Mouse (Mus musculus) forebrain, embryonic 14.5 days (tissue): Measurements from ENCODE around the gene Pafah1b1. TPM values are rescaled to one million over a fixed set of nuclear protein-coding genes. Genes with fewer than 3 reads are reported as not detected.

Experiments
- ATAC-seq: fragments of 200-750 bp; cut with Nextera tagmentation; 2 replicates; pipeline ENCODE4 v1.8.0; 2017; ENCODE audit warnings: mild to moderate bottlenecking, moderate library complexity
- DNase-seq: peaks from one replicate; pipeline ENCODE4 v3.0.0-alpha.2; 2015; ENCODE audit warnings: low spot score
- H3K27ac ChIP-seq: fragments of 300-500 bp; sonication (generic); 2 replicates; pipeline ENCODE4 v1.5.1; 2014; ENCODE audit warnings: low read depth, mild to moderate bottlenecking, control low read depth, low read length, moderate library complexity
- H3K27me3 ChIP-seq: fragments of 300-500 bp; sonication (generic); replicated peaks from 2 replicates; pipeline ENCODE4 v1.6.1; 2014; ENCODE audit warnings: low read length, control low read depth, mixed read lengths; ENCODE audit not compliant: control insufficient read depth, insufficient read depth
- H3K36me3 ChIP-seq: fragments of 300-500 bp; sonication (generic); 2 replicates; pipeline ENCODE4 v1.6.1; 2014; ENCODE audit warnings: low read length, control low read depth; ENCODE audit not compliant: control insufficient read depth, insufficient read depth
- H3K4me1 ChIP-seq: fragments of 300-500 bp; sonication (generic); 2 replicates; pipeline ENCODE4 v1.6.1; 2014; ENCODE audit warnings: antibody characterized with exemption, low read length, control low read depth; ENCODE audit not compliant: control insufficient read depth, insufficient read depth
- H3K4me2 ChIP-seq: fragments of 300-500 bp; sonication (generic); 2 replicates; pipeline ENCODE4 v1.6.1; 2014; ENCODE audit warnings: mild to moderate bottlenecking, control low read depth, low read length
- H3K4me3 ChIP-seq: fragments of 300-500 bp; sonication (generic); 2 replicates; pipeline ENCODE4 v1.5.1; 2014; ENCODE audit warnings: low read depth, low read length, control low read depth
- H3K9ac ChIP-seq: fragments of 300-500 bp; sonication (generic); 2 replicates; pipeline ENCODE4 v1.6.1; 2014; ENCODE audit warnings: mild to moderate bottlenecking, low read length, control low read depth, moderate library complexity
- H3K9me3 ChIP-seq: fragments of 300-500 bp; sonication (generic); replicated peaks from 2 replicates; pipeline ENCODE4 v1.6.1; 2016; ENCODE audit warnings: low read length, control low read depth, mixed read lengths; ENCODE audit not compliant: control insufficient read depth
- WGBS: fragments of 180-500 bp; shearing (Covaris S2); extraction: QIAGEN DNeasy Blood & Tissue Kit; methylation state at CpG from one replicate; pipeline ENCODE4 v1.1.7; 2014; 5-methylcytosine and 5-hydroxymethylcytosine counted together
- polyA plus RNA-seq: library from polyadenylated mRNA; unstranded; fragments of >200 nt; fragmentation: Nextera tagmentation; extraction: Ambion mirVana; gene quantifications from 2 replicates; pipeline ENCODE4 v1.2.1, GENCODE M21; 2014

Gene Pafah1b1
- polyA plus RNA-seq, 1 experiment from 2014 or later = 88.2 TPM

DNA sequence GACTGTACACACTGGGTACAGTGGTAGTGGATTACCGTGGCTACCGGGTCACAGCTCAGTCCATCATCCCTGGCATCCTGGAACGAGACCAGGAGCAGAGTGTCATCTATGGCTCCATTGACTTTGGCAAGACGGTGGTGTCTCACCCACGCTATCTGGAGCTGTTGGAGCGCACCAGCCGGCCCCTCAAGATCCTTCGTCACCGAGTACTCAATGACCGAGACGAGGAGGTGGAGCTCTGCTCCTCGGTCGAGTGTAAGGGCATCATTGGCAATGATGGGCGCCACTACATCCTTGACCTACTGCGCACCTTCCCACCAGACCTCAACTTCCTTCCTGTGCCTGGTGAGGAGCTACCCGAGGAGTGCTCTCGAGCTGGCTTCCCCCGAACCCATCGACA is 62.8 kb downstream of the Pafah1b1 start:
- Histone ChIP-seq H3K4me3 (no peak overlapping the region), H3K36me3 (peaks cover 96% of the 10 kb centered on the region), H3K9me3 (no peaks in the 10 kb centered on the region), H3K4me1 (no peaks in the 10 kb centered on the region), H3K4me2 (no peak overlapping the region), H3K9ac (no peak overlapping the region), H3K27me3 (no peaks in the 10 kb centered on the region), H3K27ac (no peak overlapping the region)
- no peak for ATAC-seq
- no peak for DNase-seq
- 95% methylated on average over 19 of the region's 19 CpGs for WGBS

DNA sequence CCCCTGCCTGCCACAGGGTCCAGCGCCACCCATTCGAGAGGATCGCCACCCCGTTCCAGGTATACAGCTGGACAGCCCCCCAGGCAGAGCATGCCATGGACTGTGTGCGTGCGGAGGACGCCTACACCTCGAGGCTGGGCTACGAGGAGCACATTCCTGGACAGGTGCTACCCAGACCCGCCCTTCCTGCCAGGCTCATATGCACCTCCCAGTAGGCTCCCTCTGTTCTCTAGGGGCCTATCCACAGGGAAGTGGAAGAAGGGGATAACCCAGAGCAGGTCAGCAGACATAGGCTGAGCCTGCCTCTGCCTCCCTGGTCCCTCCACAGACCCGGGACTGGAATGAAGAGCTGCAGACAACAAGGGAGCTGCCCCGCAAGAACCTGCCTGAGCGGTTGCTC is 64.1 kb downstream of the Pafah1b1 start:
- no peak for DNase-seq
- no peak overlapping the region for H3K4me2 ChIP-seq
- H3K4me3 ChIP-seq = no peak overlapping the region
- H3K9me3 ChIP-seq = no peaks in the 10 kb centered on the region
- WGBS = 93% methylated on average over 13 of the region's 13 CpGs
- ATAC-seq = no peak
- no peak overlapping the region for H3K9ac ChIP-seq
- no peak overlapping the region for H3K27ac ChIP-seq
- peaks cover 85% of the 10 kb centered on the region for H3K36me3 ChIP-seq
- no peaks in the 10 kb centered on the region for H3K27me3 ChIP-seq
- no peaks in the 10 kb centered on the region for H3K4me1 ChIP-seq

DNA sequence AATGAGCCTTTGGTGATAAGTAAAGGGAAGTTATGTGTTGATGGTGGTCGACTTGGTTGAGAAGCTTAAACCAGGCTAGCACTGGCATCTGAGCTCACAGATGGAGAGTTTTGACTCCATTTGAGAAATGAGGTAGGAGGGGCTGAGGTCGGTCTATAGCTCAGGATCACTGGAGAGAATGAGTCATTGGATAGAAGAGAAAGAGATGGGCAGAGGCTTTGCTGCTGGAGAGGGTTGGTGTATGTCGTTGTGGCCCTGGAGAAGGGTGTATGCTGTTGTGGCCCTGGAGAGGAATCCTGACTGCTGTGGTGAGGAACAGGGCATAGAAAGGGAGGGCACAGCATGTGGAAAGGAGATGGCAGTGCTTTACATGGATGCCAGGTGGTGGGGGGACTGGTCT is 68.5 kb downstream of the Pafah1b1 start:
- H3K27ac ChIP-seq = no peak overlapping the region
- no peak overlapping the region for H3K4me2 ChIP-seq
- ATAC-seq = no peak
- H3K4me3 ChIP-seq = no peak overlapping the region
- peaks cover 41% of the 10 kb centered on the region for H3K36me3 ChIP-seq
- no peaks in the 10 kb centered on the region; the same call in 1 of the 2 replicates for H3K4me1 ChIP-seq
- DNase-seq = no peak
- 90% methylated on average over 3 of the region's 3 CpGs for WGBS
- no peaks in the 10 kb centered on the region for H3K27me3 ChIP-seq
- H3K9me3 ChIP-seq = no peaks in the 10 kb centered on the region
- H3K9ac ChIP-seq = no peak overlapping the region

DNA sequence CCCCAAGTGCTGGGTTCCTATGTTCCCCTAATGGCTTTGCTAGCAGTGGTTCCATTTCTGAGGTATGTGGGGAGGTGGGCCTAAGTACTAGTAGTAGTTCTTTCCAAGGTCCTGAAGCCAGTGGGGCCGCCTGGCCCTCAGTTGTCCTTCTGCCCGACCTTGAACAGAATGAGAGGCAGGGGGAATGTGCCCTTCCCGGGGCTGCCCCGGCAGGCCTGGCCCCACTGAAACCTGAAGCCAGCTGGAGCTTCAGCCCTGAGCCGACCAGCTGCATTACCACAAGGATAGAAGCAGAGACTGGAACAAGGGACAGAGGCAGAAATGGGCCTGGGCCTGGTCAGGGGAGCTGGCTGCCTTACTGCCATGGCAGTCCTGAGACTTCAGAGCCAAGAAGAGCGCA is 71.1 kb downstream of the Pafah1b1 start:
- no peak overlapping the region for H3K4me2 ChIP-seq
- 83% methylated on average over 6 of the region's 6 CpGs for WGBS
- H3K9ac ChIP-seq = no peak overlapping the region
- H3K27me3 ChIP-seq = no peaks in the 10 kb centered on the region
- H3K4me3 ChIP-seq = no peak overlapping the region
- peaks cover 15% of the 10 kb centered on the region for H3K36me3 ChIP-seq
- peaks cover 9% of the 10 kb centered on the region; the same call in 1 of the 2 replicates for H3K4me1 ChIP-seq
- DNase-seq (no peak), ATAC-seq (no peak)
- H3K9me3 ChIP-seq = no peaks in the 10 kb centered on the region
- no peak overlapping the region for H3K27ac ChIP-seq

DNA sequence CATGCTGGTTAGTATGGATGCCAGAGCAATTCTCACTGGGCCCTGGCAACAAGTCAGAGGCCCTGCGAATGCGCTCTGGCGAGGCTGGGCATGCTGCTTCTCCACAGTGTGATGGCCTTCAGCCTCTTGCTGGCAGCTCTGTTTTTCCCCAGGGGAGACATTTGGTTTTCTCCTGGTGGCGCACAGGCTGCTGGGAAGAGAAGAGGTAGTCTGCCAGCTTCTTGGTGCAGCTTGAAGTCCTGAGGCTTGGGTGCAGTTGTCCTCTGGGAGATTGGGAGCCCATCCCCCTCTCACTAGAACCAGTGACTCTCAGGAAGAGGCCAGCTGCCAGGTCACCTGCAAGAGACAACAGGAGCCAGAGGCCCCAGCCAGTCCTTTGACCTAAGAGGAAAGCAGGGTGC is 71.7 kb downstream of the Pafah1b1 start:
- WGBS = 84% methylated on average over 4 of the region's 4 CpGs

DNA sequence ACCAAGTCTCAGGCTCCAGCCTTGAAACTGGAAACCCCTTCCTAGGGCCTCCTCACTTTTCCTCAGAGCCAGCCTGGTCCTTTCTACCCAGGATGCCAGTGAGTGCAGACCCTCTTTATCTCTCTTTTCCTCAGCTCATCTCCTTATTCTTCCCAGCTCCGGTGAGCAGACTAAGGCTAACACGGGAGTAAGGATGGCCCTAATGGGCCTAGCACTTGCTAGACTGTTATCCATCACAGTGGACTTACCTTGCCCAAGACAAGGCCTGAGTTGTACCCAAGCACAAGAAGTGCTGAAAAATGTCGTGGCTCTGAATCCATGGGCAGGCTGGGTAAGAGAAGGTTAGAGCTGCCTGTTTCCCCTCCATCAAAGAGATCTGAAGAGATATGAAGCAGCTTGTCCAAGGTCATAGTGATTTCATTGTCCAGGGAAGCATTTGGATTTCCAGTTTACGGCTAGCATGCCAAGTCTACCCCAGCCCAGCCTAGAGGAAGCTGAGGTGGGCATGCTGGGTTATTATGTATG is 73.8 kb downstream of the Pafah1b1 start:
- DNase-seq (no peak), ATAC-seq (no peak)
- no peaks in the 10 kb centered on the region for H3K27me3 ChIP-seq
- H3K4me2 ChIP-seq = peak overlapping the region; percentile 92
- no peak overlapping the region for H3K27ac ChIP-seq
- H3K9me3 ChIP-seq = no peaks in the 10 kb centered on the region
- H3K36me3 ChIP-seq = no peaks in the 10 kb centered on the region
- no peak overlapping the region for H3K9ac ChIP-seq
- H3K4me1 ChIP-seq = peaks cover 9% of the 10 kb centered on the region; the same call in 1 of the 2 replicates
- 65% methylated on average over 4 of the region's 4 CpGs for WGBS
- H3K4me3 ChIP-seq = peak overlapping the region; percentile 97; the same call in 1 of the 2 replicates

More for the DNA sequence above, 71.7 kb downstream of the Pafah1b1 start:
- Histone ChIP-seq H3K27me3 (no peaks in the 10 kb centered on the region), H3K4me3 (no peak overlapping the region), H3K36me3 (peaks cover 10% of the 10 kb centered on the region), H3K27ac (no peak overlapping the region), H3K9me3 (no peaks in the 10 kb centered on the region), H3K9ac (no peak overlapping the region), H3K4me2 (no peak overlapping the region), H3K4me1 (peaks cover 9% of the 10 kb centered on the region; the same call in 1 of the 2 replicates)
- no peak for DNase-seq
- ATAC-seq = no peak

DNA sequence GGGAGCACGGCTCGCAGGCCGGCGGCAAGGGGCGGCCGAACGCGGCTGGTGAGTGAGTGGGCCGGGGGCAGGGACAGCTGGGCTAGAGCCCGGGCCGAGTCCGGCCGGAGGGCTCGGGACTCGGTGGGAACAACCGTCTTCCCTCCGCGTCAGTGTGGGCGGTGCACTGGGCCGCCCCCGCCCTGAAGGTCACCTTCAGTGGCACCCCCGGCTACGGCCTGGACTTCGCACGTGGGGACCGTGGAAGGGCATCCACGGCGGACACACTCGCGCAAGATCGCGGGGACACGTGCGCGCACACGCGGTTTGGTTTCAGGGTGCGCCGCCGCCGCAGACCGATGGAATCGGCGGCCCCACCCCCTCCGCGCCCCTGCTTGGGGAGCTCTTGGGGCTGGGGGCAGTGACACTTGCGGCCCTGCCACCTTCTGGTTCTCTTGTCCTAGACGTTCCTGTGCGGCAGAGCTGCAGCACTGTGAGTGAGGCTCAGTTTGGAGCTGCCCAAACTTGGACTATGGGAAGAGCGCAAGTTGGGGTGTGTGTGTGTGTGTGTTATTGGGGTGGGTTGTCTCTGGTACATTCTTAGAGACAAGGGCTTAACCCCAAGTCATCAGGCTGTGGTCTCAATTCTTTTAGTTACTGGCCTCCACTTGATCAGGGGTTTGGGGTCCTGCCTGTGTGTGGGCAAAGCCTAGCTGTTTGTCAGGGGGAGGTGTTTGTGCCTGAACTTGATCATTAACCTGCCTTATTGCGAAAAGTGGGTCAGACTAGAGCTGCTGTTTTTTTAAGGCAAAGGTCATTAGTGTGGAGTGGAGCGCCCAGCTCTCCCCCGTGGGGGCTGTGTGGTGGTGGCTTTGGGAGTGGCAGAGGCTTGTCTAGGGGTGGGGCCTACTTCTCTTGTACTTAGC is 74.6 kb downstream of the Pafah1b1 start:
- 2% methylated on average over 51 of the region's 53 CpGs for WGBS
- H3K36me3 ChIP-seq = no peaks in the 10 kb centered on the region

DNA sequence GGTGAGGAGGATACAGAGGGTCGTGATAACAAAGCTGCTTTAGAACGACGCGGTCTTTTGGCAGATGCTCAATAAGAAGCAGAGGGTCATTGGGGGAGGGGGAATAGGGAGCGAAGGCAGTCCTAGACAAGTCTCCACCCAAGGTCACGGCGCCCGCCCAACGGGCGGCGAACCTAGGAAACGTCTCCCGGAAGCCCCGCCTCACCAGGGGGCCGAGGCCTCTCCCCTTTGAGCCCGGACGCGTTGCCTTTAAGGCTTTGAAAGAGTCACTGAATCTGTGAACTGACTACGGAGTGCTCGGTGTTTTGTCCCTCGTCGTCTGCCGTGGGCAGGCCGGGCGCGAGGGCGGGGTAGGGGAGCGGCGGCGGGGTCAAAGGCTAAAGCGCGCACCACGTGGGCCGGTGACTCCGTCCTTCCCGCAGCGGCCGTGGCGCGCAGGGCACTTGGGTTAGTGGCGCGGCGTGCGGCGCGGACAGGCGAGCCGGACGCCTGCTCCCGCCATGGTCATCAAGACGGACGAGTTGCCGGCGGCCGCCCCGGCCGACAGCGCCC is 75.3 kb downstream of the Pafah1b1 start, which contains the start of gene Cluh:
Gene Cluh, plus strand, starts transcription at position 401 of the 552 bp plus-strand sequence.
- DNase-seq (peak; percentile 93), ATAC-seq (peak; percentile 90)
- WGBS = under 1% methylated on average over 52 of the region's 58 CpGs
- Histone ChIP-seq H3K4me1 (peaks cover 9% of the 10 kb centered on the region; the same call in 1 of the 2 replicates), H3K9ac (peak within 1 kb of the TSS; percentile 82), H3K27me3 (no peaks in the 10 kb centered on the region), H3K4me2 (peak within 1 kb of the TSS; percentile 92), H3K9me3 (no peaks in the 10 kb centered on the region), H3K4me3 (peak within 1 kb of the TSS; percentile 97), H3K27ac (peak within 1 kb of the TSS; percentile 57; the same call in 1 of the 2 replicates), H3K36me3 (no peaks in the 10 kb centered on the region)

More for the DNA sequence above, 74.6 kb downstream of the Pafah1b1 start:
- Histone ChIP-seq H3K4me2 (peak overlapping the region; percentile 92), H3K9me3 (no peaks in the 10 kb centered on the region), H3K4me3 (peak overlapping the region; percentile 97), H3K4me1 (peaks cover 9% of the 10 kb centered on the region; the same call in 1 of the 2 replicates), H3K27me3 (no peaks in the 10 kb centered on the region), H3K27ac (peak overlapping the region; percentile 57; the same call in 1 of the 2 replicates), H3K9ac (peak overlapping the region; percentile 82)
- DNase-seq (peak; percentile 7), ATAC-seq (peak; percentile 67)
